Mouse (Mus musculus) gastrocnemius, adult 18-20 months (tissue): ENCODE data around the gene Hivep3. TPM values are rescaled to one million over a fixed set of nuclear protein-coding genes. Genes with fewer than 3 reads are reported as not detected.

Experiments
- DNase-seq: peaks from one replicate; pipeline ENCODE4 v3.0.0; 2021; ENCODE audit warnings: low spot score
- total RNA-seq, 2 experiments: library from RNA; stranded (reverse); gene quantifications; 2 replicates each; pipeline ENCODE4 v1.2.3; 2021

Gene Hivep3
- total RNA-seq, 2 experiments from 2014 or later = 3.0 to 5.6 TPM

DNA sequence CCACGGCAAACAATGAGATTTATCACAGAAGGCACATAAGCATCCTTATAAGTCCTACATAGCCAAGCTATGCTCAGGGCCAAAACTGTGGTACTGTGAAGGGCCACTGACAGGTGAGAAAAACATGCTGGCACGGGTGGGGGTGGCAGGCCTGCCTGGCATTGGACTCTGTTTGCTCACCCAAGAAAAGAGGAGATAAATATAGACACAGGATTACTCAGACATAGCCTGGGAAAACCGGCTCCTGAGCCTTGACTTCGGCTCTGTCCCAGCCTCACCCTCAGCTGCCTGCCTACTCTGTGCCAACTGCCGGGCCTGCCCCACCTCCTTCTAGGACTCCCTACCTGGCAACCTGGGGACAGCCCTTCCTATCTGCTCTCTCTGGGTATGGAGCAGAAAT is 410.8 kb downstream of the Hivep3 start:
- DNase-seq = peak; percentile 68

DNA sequence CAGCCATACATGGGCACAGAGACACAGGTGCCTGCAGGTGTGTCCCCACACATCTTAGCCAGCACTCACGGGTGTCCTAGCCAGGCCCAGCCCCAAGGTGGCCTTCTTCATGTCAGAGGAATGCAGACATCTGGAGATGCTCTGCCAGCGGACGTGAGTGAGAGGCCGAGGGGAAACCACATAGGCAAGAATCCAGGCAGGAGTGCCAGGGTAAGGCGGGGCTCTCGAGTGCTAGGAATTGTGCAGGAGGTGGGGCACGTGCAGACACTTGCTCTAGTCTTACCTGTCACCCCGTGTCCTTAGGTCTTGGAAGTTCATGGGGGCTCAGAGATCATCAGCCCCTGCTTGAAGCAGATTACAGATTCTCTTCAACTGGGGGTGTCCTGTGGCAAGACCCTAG is 412.3 kb downstream of the Hivep3 start:
- DNase-seq = no peak

DNA sequence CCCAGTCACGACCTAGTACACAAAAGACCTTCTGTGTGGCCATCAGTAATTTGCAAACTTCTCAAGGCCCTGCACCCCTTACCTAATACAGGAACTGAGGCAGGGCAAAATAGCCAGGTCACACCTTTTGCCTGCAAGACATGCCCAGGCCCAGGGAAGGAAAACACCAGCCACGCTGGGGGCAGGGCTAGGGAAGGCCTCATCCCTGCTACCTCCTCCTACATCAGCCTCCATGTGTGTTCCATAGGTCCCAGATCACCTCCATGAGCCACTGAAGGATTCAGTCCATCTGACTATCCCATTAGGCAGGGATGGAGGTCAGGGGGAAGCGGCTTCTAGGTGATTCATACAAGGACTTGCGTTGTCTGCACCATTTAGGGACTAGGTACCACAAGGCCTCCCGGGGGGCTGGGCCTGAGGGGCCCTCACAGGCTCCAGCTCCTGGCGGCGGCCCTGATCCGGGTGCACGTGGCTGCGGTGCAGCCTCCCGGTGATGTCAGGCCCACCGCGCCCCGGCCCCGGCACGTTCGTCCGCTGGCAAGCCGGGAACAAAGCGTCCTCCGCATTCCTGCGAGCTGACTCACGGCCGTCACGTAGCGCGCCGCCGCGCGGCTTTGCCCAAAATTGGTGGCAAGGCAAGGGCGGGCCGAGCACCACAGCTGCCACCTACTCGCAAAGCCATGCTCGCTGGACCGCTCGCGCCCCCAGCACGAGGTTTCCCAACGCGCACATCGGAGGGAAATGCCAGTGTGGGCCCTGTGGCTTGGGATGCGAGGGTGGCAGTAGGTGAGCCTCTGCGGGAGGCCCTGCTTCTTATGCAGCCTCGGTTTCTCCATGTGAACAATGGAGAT is 414.9 kb downstream of the Hivep3 start:
- peak; percentile 73 for DNase-seq

DNA sequence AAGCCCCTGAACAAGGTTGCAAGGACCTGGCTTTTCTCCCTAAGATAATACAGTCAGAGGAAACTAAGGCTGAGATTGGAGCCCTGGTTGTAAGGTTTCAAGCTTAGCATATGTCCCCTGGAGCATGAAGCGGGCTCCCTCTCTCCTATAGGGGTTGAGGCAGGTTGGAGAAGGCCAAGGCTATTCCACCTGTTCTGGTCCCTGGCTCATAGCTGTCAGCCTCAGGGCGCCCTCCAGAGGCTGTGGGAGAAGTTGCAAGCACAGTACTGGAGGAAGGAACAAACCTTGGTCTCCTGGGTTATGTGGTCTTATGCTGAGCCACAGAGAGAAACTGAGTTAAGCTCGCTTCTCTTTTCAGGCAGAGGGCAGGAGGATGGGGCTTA is 415.5 kb downstream of the Hivep3 start:
- no peak for DNase-seq

DNA sequence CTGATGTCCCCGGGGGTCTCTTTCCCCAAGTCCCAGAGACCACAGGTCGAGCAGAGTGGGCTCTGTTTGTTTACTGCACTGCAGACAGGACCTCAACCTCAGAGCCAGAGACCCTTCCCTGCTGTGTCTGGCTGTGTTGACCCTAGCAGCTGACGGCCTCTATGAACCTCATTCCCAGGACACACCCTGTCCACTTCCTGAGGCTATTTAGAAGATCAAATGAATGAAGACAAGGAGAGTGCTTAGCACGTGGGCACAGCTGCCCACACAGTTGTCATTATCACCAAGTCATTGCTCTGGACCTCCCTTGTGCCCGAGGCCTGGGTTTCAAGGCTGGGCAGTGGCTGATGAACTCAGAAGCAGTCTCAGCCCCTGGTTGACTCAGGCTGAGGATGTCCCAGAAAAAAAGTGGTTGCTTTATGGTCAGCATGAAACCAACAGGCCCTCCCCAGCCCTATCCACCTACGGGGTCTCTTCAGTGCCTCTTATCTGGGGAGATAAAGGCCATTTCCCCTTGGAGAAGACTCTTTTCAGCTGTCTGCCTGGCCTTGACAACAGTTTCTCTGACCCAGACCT is 416.8 kb downstream of the Hivep3 start:
- DNase-seq = no peak

DNA sequence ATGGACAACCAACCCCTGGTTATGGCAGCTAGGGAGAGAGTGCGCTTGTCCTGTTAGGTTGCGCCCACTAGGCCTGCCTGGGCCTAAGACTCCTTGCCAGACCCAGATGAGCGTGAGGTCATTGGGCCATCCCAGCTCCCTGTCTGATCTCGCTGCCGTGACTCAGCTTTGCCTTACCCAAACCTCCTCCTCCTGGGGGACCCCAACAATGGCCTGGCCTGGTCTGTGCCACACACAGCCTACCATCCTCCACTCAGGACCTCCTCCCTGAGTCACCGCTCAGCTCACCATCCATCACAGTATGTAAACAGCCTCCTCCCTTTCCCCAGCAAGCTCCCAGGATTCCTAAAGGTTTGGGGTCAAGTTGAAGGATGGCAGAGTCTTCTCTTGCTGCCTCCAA is 418.3 kb downstream of the Hivep3 start:
- DNase-seq = no peak

DNA sequence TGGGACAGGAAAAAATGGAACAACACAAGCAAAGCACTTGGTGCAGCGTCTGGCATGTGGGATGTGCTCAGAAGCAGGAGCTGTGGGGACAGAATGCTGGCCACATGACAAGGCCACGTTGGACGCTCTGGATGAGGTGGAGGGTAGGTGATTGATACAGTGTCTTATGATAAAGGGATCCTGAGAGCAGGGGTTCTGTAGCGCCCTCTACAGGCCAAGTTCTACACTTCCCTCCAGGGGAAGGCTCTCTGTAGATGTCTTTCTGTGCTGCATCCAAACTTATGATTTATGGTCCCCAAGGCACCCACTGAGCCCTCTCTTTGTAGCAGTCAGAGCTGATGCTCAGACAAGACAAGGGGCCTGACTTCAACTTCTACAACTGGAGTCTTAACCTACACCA is 419.1 kb downstream of the Hivep3 start:
- no peak for DNase-seq

DNA sequence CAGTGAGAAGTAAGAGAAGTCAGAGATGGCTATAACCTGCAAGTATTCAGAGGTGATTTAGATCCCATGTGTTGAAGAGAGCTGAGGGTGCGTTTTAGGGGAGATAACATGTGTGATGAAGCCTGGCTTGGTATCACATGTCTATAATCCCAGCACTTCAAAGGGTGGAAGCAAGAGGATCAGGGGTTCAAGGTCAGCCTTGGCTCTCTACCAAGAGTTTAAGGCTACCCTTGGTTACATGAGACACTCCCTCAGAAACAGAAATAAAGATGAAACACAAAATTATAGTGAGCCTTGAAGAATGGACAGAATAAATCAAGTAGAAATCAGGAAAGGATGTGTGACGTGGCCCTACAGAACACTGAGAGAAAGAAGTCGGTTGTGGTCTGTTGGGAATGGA is 420.2 kb downstream of the Hivep3 start:
- no peak for DNase-seq

DNA sequence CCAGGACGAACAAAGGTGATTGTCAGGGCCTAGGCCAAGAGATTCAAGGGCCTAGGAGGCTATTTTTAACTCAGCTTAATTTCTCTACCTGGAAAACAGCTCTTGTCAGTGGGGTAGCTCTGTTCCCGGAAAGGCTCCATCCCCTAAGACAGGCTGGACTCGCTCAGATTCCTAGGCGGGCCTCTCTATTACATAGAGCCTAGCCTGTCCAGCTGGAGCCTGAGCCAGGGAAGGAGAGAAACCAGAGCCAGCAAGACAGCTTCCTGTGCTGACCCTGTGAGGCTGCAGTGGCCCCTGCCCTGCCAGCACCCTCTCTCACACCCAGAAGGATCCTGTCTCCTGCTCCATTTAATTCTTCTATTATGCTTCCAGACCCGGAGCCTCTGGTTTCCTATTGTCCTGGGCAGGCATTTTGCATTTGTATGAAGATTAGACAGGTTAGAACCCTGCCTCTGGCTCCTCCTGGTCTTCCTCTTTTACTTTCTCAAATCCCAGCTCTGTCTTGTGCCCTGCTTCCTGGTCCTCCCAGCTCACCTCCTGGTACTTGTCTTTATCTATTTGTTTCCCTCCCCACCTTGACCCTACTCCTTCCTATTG is 425.2 kb downstream of the Hivep3 start:
- DNase-seq = peak; percentile 48

DNA sequence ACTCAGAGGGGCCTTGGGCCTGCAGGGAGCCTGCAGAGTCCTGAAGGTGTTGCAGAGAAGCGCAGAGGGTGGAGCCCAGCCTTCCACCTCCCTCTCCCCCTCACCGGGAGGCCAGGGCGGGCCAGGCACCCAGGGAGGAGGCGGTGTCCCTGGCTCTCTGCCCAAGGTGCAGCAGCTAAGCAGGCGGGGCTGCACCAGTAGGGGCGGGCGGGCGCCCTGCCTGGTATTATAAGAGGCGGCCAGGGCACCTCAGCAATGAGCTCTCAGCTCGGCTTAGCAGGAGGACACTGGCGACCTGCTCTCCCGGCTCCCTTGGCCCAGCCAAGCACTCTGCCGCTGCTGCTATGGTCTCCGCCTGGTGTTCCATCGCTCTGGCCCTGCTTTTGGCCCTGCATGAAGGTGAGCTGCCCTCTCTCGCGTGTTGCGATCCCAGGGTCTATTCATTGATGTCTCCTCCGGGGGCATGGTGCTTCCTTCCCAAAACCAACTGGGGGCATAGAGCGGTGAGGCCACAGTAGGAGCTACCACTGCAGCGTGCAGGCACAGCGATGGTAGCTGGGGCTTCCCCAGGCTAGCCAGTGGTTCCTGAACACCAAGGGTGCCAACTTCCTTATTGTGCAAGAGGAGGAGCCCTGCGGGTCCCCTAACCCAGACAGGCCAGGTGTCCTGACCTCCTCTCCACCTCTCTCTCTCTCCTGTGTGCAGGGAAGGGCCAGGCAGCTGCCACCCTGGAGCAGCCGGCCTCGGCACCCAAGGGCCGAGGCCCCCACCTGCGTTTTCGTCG is 427.8 kb downstream of the Hivep3 start, which contains the start of gene Edn2:
Gene Edn2, plus strand, starts transcription at position 41 of the 784 bp plus-strand sequence.
- peak; percentile 72 for DNase-seq

DNA sequence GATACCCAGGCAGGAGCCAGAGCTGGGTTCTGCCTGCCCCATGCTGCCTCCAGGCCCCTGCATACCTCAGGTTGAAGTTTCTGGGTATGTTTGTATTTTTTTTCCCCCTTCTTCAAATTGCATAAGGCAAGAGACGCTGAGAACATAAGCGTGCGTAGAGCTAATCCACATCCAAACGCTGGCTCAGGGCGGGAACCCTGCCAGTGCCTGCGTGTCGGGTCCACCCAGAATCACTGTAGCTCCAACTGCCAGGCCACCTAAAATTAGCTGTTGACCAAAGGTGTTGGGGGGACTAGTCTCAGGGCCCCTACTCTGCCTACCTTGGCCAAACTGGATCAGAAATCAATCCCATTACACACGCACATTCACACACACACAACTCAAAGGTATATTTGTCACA is 429.0 kb downstream of the Hivep3 start:
- no peak for DNase-seq

DNA sequence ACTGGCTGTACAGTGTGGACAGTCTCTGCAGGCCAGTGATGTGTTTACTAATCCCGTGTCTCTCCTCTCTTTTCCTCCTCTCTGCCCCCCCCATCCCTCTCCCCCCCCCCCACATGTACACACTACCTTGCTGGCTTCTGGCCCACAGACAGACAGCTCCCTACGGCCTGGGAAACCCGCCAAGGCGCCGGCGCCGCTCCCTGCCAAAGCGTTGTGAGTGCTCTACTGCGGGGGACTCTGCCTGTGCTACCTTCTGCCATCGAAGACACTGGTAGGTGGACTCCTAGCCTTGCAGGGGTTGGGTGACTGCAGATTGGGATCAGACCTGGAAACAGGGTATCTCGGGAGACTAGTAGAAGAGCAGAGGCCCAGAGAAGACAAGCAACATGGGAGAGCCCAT is 429.7 kb downstream of the Hivep3 start:
- no peak for DNase-seq

DNA sequence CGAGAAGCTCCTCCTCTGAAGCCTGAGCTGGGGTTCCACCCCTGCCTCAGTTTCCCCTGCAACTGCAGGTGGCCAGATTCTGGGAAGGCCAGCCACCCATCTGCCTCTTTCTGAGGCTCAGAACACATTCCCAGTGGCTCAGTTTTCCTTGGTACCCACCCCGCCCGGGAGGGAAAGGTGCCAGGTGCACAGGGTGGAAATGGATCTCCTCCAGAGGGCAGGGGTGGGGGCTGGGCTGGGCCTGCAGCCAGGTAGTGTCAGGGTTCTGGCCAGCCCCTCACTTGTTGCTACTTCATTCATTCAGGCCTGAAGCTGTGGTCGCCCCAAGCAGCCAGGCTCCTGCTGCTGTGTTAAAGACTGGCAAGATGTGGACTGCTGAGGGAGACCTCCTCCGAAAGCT is 430.7 kb downstream of the Hivep3 start:
- no peak for DNase-seq

DNA sequence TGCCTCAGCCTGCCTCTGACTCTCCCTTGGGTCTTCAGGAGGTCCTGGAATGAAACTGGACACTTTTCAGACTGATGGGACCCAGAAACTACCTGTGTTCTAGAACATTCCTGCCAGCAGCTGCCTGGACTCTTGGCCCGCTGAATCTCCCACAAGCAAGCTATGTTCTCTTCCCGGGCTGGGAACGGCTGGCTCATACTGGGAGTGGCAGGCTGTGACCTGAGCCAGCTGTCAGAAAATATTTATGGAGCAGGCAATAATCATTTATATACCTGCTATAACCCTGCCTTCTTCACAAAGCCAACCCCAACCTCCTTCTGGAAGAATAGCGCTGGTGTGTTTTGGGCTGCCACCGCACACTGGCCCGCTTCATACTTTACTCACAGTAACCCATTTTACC is 434.2 kb downstream of the Hivep3 start:
- no peak for DNase-seq

DNA sequence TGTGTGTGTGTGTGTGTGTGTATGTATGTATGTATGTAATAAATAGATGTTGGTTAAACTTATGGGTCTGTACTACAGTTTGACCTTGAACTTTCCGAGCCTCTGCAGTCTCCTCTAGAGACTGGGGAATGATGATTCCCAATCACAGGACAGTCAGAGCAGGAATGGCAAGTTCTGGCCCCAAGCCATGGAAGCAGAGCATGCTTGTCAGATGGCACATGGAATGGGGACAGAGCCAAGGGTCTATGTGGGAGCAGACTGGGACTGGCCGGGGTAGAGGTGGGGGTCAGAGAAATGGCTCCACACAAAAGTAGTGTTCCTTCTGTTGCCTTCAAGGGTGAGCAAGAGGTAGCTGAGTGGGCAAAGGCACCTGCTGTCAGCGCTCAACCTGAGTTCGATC is 434.8 kb downstream of the Hivep3 start:
- no peak for DNase-seq

DNA sequence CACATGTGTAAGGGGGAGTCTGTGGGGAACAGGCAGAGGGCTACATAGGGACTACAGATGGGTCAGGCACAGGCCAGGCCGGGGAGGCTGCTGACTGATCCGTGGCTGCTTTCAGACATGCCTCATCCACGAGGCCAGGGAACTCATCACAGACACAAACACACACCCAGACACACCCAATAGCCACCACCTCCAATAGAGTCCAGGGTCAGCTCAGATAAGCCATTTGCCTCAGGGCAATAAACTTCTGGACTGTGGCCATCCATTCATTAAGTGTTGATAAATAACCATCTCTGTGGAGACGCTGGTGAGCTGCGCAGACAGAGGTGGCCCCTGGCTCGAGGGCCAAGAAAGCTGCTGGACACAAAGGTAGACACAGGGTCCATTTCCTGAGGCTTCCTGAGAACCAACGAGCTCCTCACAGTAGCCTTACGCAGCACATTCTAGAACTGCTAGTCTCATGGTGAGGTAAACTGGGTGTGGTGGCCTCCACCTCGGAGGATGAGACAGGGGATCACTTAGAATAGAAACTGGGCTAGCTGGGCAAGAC is 436.9 kb downstream of the Hivep3 start:
- no peak for DNase-seq

DNA sequence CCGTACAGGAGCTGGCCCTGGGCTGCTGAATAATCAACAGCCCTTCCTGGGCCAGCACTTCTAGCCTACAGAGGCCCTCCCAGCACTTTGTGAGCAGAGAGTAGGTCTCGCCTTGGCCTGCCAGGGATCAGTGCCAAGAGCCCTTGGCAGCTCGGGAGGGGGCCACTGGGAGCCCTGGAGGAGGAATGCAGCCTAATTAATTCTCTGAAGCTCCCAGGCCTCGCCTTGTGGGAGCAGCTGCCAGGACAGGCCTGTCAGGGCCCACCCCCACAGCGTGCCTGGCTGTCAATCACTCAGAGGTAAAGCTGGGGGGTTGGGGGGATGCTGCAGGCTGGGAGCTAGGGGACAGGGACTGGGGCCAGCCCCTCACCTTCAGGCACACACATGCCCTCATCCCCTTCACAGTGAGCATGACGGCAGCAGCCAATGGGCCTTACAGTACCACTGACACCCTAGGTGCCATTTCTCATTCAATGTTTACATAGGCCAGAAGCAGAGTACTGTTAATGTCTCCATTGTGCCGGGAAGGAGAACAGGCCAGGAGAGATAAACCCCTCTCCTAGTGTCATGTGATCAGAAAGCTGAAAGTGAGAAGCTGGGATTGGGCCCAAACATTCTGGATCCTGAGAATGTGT is 438.6 kb downstream of the Hivep3 start:
- no peak for DNase-seq

DNA sequence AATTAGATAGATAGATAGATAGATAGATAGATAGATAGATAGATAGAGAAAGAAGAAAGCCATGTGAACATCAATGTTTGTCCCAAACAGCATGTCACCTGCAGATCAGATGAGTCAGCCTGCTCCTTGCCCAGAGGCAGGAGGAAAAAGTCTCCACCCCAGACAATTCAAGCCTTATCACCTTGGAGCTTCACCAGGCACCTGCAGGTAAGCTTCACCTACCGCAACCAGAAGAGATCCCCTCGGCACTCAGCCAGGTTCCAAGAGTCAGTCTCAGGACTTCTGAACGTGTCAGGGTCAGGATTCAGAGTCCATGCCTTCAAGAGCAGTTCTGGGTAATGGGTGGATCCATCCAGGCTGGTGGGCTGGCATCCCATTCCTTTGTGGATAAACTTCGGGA is 445.5 kb downstream of the Hivep3 start:
- no peak for DNase-seq

DNA sequence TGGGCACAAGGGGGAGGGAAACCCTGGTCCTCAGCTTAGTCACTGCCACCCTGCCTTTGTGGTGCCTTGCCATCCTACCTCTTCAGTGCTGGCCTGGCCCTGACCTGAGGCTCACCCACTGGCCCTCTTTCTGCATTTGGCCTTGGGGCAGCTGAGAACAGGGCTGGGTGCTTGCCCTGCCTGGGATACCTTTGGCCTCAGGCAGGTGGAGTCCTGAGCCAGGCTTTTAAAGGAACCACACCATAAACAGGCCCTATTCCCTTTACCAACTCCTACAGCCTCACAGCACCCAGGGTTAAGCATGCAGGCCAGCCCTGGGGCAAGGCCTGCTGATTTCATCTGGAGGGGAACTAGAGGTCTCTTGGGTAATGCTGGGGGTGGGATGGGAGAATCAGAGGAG is 447.0 kb downstream of the Hivep3 start:
- DNase-seq = no peak

DNA sequence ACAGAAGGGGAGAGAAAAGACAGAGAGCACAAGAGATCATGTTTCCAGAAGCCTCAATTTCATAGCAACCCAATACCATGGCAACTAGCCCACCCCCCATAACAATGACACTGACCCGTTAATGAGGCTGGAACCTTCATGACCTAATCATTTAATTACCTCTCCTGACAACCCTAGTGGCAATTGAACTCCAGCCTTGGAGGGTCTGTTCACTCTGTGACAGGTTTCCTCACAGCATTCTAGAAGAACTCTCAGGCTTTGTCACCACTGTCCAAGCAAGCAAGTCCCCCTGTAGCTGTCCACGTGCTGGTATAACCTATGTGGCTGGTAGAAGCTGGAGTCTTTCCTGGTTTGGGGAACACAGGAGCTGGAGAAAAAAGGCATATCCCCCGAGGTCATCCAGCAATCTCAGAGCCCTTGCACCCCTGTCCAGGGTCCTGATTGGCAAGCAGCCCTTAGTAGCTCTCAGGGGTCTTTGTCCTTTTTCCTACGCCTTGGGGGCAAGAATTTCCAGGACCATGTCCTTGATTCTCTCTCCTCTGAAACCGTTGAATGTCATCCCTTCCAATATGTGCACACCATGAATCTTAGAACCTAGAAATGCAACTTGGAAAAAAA is 450.9 kb downstream of the Hivep3 start:
- no peak for DNase-seq

DNA sequence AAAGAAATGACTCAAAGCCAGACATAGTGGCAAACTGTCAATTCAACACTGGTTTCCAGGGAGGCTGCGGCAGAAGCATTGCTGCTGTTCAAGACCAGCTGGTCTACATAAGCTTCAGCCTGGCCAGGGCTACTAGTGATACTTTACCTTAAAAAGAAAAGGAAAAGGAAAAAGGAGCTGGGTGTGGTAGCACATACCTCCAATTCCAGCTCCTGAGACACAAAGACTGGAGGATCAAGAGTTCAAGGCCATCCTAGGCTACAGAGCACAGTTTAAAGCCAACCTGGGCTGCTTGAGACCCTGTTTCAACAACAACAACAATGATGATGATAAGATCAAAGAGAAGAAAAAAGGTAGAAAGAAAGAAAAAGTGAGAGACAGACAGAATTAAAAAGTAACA is 452.9 kb downstream of the Hivep3 start:
- no peak for DNase-seq
